Mouse (Mus musculus): ENCODE results near the gene Ttc30a2.

The Ttc30a2 gene

DNA sequence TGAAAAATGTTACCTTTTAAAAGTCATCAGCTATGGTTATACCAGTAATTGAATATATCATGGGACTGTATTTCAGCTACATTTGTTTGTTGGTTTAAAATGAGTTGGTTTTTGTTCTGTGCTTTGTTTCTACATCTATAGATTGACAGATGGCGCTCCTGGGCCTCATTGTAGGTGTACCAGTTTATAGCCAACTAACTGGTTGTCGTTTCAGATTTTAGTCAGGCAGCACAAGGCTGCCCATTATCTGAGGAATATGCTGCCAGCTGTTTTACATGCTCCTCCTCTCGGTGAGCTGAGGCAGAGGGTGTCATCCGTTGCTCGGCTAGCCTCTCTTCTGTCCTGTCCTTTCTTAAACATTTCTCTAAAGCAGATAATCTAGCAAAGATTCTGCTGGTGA lies 51.9 kb downstream of the Ttc30a2 start:
- no peak for DNase-seq
